Mouse (Mus musculus): ENCODE results near the gene Gm14226.

GRCm38 (mm10) chr2:155039956-155040355, 21.9 kb downstream of the Gm14226 start:
- TF ChIP-seq MAX (IDR thresholded peaks at IDR 0.05) (no peak), MYOD1 (IDR thresholded peaks at IDR 0.05; ENCODE audit: control insufficient read depth, insufficient read length, low read depth) (no peak), USF1 (IDR thresholded peaks at IDR 0.05; ENCODE audit: low read depth) (no peak), CTCF (IDR thresholded peaks at IDR 0.05; ENCODE audit: control insufficient read depth, insufficient read depth, insufficient read length) (no peak)

Measured in C2C12 (cell line).